Mouse (Mus musculus): ENCODE results near the gene Stx6.
A peak's percentile ranks its signal among the peaks of the same experiment; 100 is the strongest.

Stx6 gene

DNA sequence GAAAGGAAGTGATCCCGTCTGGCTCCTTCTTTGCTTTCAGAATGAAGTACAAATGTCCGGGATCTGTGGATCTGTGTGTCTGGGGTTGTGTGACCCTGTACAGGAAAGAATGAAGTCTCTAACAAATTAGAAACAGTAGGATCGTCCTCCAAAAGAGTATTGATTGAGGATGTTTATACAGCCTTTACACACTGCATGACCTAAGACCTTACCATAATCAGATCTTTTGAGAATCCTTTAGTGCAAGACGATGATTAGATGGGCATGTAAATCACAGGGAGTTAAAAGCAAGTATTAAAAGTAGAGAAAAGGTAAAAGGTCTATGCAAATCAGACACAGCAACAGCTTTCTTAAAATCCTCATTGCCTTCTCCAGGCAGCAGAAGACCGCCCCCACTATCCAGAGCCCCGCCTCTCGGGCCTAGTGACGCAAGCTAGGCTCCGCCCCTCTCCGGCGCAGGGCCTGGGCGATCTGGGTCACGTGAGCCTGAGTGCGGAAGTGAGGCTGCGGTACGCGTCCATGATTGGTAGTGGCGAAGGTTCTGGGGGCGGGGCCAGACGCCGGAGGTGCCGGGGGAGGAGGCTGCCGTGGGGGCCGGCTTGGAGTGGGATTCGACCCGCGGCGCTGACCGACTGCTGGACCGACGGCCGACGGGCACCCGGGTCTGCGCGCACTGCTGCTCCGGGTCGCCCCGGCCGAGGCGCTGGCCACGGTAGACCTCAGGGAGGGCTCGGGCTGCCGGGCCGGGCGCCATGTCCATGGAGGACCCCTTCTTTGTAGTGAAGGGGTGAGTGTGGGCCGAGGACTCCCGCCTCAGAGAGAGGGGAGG, at the start of gene Stx6:
Gene Stx6 (plus strand): TSS at position 575 of the 829 bp plus-strand sequence.
- DNase-seq = peak; percentile 98 to 99

- DNase-seq = no peak
These were observed 48.8 kb upstream of the Stx6 start for GRCm38 (mm10) chr1:155109387-155110350.

DNA sequence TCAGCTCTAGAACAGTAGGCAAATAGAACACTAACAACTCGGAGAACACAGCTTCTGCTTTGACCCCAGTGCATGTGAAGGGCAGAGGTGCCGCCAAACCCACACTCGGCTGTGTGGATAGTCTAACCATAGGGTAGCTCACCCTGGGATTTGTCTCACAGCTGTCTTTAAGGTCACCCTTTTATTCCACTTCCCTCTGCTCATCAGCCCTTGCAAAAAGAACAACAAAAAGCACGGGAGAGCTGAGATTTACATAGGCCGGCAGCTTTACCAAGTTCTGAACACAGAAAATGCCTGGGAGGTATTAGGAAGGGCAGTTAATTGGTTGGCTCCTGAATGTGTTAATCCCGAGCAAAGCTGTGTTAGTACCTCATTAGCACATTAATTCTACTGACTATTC, 47.0 kb upstream of the Stx6 start:
- no peak for DNase-seq

DNA sequence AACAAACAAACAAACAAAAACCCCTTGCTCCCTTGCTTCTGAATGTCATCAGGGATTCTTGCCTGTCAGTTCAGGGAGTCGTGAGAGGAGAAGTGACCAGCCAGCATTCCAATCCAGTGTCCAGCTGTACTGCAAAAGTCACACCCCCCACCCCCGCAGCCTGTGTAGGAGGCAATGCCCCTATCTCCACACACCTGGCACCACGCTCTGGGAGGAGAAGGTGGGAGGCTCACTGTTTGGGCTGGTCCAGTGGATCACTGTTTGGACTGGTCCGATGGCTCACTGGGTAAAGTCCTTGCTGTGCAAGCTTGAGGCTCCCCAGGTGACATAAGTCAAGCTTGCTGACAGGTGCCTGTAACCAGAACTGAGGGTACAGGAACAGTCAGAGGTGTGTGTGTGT, 46.4 kb upstream of the Stx6 start:
- DNase-seq = no peak

DNA sequence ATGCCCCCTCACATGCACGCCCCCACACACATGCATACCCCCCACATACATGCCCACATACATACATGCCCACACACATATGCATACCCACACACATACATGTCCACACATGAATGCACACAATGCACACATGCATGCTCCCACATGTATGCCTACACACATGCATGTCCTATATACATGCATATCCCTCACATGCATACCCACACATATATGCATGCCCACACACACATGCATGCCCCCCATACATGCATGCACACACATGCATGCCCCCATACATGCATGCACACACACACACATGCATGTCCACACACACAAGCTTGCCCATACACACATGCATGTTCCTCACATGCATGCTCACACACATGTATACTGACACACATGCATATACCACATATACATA, 45.6 kb upstream of the Stx6 start:
- no peak for DNase-seq

DNA sequence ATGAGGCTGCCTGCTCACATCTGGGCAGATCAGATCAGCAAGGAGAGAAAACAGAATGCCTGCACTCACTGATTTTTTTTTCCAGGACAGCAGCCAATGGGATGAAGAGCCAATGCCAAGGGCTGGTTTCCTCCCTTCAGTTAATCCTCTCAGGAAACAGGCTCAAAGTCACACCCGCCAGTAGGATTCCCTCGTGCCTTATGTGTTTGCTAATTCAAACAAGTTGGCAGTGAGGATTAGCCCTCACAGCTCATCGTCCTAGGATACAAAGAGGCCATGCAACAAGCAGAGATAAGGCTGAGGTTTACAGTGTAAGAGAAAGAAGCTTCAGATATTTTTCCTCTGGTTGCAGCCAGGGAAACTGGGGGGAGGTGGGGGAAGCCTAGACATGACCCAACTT, 44.6 kb upstream of the Stx6 start:
- DNase-seq = no peak

GRCm38 (mm10) chr1:155119719-155120118, 38.8 kb upstream of the Stx6 start:
- DNase-seq = no peak

DNA sequence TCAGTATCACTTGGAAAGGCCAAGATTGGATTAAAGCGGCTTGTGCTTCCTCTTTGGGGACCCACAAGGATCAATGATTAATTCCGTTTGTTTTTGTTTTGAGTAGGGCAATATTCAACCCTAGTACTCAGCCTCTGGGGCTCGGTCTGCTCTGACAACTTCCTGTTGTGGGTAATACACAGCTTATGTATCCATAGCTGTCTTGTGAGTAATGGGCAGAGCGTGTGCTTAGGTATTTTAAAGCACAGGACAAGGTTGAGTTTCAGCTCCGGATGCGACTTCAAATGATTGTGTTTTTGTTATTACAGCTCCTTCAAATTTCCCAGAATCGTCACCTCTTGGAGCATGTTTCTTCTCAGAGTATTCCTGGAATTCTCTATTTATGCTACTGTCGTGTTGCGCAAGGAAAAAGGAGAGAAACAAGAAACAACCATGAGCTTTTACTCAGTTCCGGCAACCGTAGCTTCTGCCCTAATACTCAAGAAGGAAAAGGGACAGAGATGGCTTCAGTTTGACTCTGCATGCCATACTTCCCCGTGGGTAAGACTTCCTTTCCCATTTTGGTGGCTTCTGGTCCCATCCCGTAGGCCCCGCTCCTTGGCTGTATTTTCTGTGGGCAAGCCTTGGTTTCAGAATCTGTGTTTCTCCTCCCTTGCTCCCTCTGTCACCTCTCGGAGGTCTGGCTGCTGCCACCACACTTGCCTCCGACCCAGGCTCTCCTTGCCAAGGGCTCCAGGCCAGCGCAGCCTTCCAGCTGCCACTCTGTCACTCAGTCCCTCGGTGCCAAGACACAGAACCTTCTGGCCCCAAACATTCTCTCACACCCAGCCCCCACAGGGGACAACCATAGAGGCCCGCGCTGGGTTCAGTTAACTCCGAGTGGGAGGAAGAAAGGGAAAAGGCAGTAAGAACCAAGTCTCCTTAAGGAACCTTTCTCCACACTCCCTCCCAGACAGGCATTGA, 36.3 kb upstream of the Stx6 start:
- peak; percentile 79 to 84 for DNase-seq

GRCm38 (mm10) chr1:155124397-155124796, 34.1 kb upstream of the Stx6 start:
- DNase-seq = no peak

DNA sequence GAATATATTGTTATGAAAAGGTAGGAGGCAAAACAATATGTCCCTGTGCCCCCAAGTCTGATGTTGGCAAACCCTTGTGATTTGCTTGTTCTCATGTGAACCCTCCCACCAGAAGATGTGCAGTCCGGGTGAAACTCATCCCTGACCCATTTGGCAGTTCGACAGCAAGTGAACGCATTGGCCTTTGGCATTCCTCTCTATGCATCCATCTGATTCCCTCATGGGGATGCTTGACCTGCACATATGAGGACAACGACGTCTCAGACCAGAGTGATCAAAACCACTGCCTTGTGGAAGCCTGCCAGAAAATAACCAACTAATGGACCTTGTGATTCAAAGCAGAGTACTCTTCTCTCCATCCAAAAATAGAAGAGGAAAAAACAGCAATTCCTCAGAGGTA, 31.8 kb upstream of the Stx6 start:
- DNase-seq = no peak

DNA sequence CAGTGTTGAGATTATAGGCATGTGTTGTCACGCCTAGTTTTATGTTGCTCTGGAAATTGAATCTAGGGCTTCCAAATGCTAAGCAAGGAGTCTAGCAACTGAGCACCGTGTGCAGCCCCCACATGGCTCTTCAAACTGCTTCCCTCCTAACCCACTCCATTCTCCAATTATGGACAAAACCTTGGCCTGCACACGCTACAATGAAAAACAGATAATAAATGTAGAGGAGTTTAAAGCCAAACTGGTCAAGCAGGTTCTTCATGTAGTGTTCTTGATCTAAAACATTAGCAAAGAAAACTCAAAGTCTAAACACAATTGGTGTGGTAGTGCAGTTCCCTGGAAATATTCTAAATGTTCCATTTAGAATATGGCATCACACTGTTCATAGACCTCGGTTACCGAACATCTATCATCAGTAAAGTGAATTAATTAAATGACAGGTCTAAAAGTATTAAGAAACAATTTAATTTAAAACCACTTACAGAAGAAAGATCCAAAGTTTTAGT, 31.0 kb upstream of the Stx6 start:
- no peak for DNase-seq

GRCm38 (mm10) chr1:155134866-155135265, 23.6 kb upstream of the Stx6 start:
- DNase-seq = no peak

DNA sequence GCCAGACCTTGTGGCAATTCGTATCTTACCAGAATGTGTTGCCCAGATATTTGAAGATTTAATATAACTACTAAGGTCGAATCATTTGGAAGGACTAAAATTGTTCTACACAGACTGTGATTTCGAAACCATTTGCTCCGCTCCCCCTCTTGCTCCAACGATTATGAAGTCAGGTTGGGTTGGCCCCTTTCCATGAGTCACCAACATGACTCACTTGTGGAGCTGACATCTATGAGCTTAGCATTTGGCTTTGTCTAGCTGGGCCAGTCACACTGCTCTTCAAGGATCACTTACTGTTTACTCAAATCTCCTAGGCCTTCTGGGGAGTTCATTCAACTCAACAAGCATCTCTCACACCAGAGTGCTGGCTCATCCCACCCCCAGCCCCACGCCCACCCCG, 19.7 kb upstream of the Stx6 start:
- peak; percentile 16 to 37 for DNase-seq

- DNase-seq = peak; percentile 83 to 85
These were observed 18.4 kb upstream of the Stx6 start for GRCm38 (mm10) chr1:155140076-155140475.

GRCm38 (mm10) chr1:155145620-155146019, 12.9 kb upstream of the Stx6 start:
- no peak for DNase-seq

DNA sequence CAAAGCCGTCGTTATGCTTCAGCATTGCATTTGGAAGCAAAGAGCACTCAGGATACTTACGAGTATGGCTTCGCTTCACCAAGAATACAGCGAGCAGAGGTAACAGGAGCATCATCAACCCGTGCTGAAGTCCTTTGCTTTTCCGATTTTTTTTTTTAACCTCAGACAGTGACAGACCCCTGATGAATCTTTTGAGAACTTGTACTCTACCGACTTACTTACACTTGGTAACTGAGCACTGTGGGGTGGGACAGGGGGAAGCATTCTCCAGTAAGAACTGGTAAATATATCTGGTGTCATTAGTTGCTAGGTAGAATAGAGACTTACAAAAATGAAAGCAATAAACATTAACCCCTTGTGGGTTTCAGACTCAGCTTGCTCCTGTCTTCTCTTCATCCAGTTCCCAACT, 11.9 kb upstream of the Stx6 start, which contains the start of gene Mr1:
Gene Mr1 (minus strand): TSS at position 243 of the 409 bp plus-strand sequence.
- DNase-seq = peak in 1 of 2 experiments; percentile 20

DNA sequence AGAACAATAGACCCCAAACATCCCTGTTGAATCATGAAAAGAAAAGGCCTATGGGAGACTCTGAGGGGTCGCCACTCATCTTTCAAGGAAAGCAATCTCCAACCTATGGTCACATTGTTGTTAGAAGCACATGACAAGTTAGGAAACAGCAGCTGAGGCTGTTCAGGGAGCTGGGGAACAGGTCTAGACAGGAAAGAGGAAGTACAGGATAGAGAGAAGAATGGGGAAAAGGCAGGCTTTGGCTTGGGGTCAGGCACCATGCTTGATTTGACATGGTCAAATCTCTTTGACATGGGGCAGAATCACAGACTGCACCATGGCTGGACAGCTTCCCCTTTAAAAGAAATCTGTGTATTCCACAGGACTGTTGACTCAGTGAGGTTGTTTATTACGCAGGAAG, 11.3 kb upstream of the Stx6 start:
- DNase-seq = no peak

GRCm38 (mm10) chr1:155149403-155149802, 9.1 kb upstream of the Stx6 start:
- no peak for DNase-seq

DNA sequence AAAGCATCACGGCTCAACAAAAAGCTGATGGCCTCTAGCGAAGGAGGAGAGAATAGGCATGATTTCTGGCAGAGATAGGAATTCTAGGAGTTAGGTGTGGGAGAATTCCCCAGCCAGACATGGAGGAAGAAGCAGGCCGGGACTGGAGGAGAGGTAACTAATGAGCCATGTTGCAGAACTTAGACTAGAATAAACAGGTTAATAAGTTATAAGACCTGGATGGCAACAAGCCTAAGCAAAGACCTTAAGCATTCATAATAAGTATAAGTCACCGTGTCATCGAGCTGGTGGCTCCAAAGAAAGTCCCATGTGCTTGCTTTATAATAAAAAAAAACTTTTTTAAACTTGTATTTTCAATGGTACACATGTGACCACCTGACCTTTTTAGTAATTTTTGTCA, 7.7 kb upstream of the Stx6 start:
- DNase-seq = no peak

GRCm38 (mm10) chr1:155153906-155154305, 4.6 kb upstream of the Stx6 start:
- no peak for DNase-seq

- peak; percentile 59 to 67 for DNase-seq
These were observed 512 bp downstream of the Stx6 start for GRCm38 (mm10) chr1:155158970-155159484.

- DNase-seq = no peak
These were observed 8.9 kb downstream of the Stx6 start for GRCm38 (mm10) chr1:155167453-155167852.
